Mouse (Mus musculus) E14TG2a.4 (cell line): ENCODE data around the gene Pms1.

Source experiments
- H3K27me3 ChIP-seq: 2 replicates; pipeline ENCODE4 v1.6.1; 2014; ENCODE audit warnings: low read length, control low read depth; ENCODE audit not compliant: insufficient read depth
- H3K36me3 ChIP-seq: 2 replicates; pipeline ENCODE4 v1.6.1; 2014; ENCODE audit warnings: low read length, control low read depth; ENCODE audit not compliant: insufficient read depth
- H3K4me1 ChIP-seq: replicated peaks from 2 replicates; pipeline ENCODE4 v1.6.1; 2014; ENCODE audit warnings: low read depth, low read length, control low read depth
- H3K4me3 ChIP-seq: replicated peaks from 2 replicates; pipeline ENCODE4 v1.5.1; 2014; ENCODE audit warnings: mild to moderate bottlenecking, low read length
- H3K9me3 ChIP-seq: 2 replicates; pipeline ENCODE4 v1.6.1; 2014; ENCODE audit warnings: low read length, control low read depth
- CTCF ChIP-seq: conservative IDR thresholded peaks from 2 replicates; pipeline ENCODE4 v1.5.1; 2014; ENCODE audit warnings: low read length
- NANOG ChIP-seq: IDR thresholded peaks from 2 replicates; pipeline ENCODE4 v1.6.1; 2014; ENCODE audit warnings: borderline replicate concordance, low read length, mixed read lengths
- POU5F1 ChIP-seq: IDR thresholded peaks from 2 replicates; pipeline ENCODE4 v1.6.1; 2014; ENCODE audit warnings: low read length, borderline replicate concordance

Gene Pms1

GRCm38 (mm10) chr1:53186301-53186700, 110.5 kb downstream of the Pms1 start:
- Histone ChIP-seq H3K27me3 (no peaks in the 10 kb centered on the region; the same call in 1 of the 2 replicates), H3K36me3 (no peaks in the 10 kb centered on the region), H3K9me3 (no peaks in the 10 kb centered on the region), H3K4me3 (no peak overlapping the region), H3K4me1 (peaks cover 8% of the 10 kb centered on the region)
- TF ChIP-seq POU5F1 (no peak), NANOG (no peak), CTCF (no peak)

DNA sequence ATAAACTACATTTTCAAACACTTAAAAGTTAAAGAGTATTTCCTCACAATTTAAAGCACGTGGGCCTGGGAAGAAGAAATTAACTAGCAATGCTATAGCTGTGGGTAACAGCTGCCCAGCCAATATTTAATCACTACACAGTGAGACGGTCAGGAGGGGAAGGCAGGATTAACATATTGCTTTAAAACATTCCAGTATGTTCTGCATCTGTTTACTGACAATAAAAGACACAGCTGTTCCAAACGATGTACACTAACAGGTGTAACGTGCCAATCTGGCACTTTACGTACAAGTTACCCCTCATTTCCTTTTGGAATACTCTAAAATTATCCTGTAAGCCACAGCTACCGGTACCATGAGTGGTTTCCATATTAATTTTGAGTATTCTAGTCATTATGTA, 139.1 kb downstream of the Pms1 start:
- Histone ChIP-seq H3K36me3 (no peaks in the 10 kb centered on the region), H3K4me1 (no peaks in the 10 kb centered on the region), H3K27me3 (no peaks in the 10 kb centered on the region), H3K9me3 (no peaks in the 10 kb centered on the region), H3K4me3 (no peak overlapping the region)
- TF ChIP-seq NANOG (no peak), POU5F1 (no peak), CTCF (no peak)
